Mouse (Mus musculus): Measurements from ENCODE around the gene Sec1. TPM values are rescaled to one million over a fixed set of nuclear protein-coding genes. Genes with fewer than 3 reads are reported as not detected.

Gene Sec1
- polyA plus RNA-seq, 1 experiment from 2014 or later = 0.27 TPM

GRCm38 (mm10) chr7:45716952-45717917, 23.0 kb upstream of the Sec1 start:
- peak overlapping the region; percentile 78 for H3K9ac ChIP-seq (replicated peaks; ENCODE audit: low read length)
- H3K4me3 ChIP-seq (ENCODE audit: low read depth, low read length) = peak overlapping the region; percentile 87
- DNase-seq (ENCODE audit: low spot score) = no peak
- H3K36me3 ChIP-seq (replicated peaks; ENCODE audit: control insufficient read depth, insufficient read depth, low read depth, low read length) = peaks cover 21% of the 10 kb centered on the region
- H3K27me3 ChIP-seq (ENCODE audit: control insufficient read depth, insufficient read depth, low read length) = no peaks in the 10 kb centered on the region
- H3K4me2 ChIP-seq (ENCODE audit: low read depth, low read length) = peak overlapping the region; percentile 71
- peak overlapping the region; percentile 48; the same call in 1 of the 2 replicates for H3K27ac ChIP-seq (replicated peaks; ENCODE audit: low read depth, low read length)
- ATAC-seq (replicated peaks; ENCODE audit: insufficient number of reproducible peaks, low FRiP score, low TSS enrichment, low read depth) = peak; percentile 19
- 12% methylated on average over 31 of the region's 31 CpGs for WGBS
- peaks cover 10% of the 10 kb centered on the region for H3K4me1 ChIP-seq (ENCODE audit: control insufficient read depth, insufficient read depth, low read length)
- no peaks in the 10 kb centered on the region for H3K9me3 ChIP-seq (replicated peaks; ENCODE audit: control insufficient read depth, low read length)

GRCm38 (mm10) chr7:45716460-45716857, 22.3 kb upstream of the Sec1 start:
- DNase-seq (ENCODE audit: low spot score) = no peak
- H3K9ac ChIP-seq (replicated peaks; ENCODE audit: low read length) = no peak overlapping the region; the same call in 1 of the 2 replicates
- peaks cover 10% of the 10 kb centered on the region for H3K4me1 ChIP-seq (ENCODE audit: control insufficient read depth, insufficient read depth, low read length)
- H3K27ac ChIP-seq (replicated peaks; ENCODE audit: low read depth, low read length) = no peak overlapping the region
- ATAC-seq (replicated peaks; ENCODE audit: insufficient number of reproducible peaks, low FRiP score, low TSS enrichment, low read depth) = no peak
- no peaks in the 10 kb centered on the region for H3K27me3 ChIP-seq (ENCODE audit: control insufficient read depth, insufficient read depth, low read length)
- no peaks in the 10 kb centered on the region for H3K9me3 ChIP-seq (replicated peaks; ENCODE audit: control insufficient read depth, low read length)
- peaks cover 24% of the 10 kb centered on the region for H3K36me3 ChIP-seq (replicated peaks; ENCODE audit: control insufficient read depth, insufficient read depth, low read depth, low read length)
- WGBS = 81% methylated on average over 3 of the region's 3 CpGs
- peak overlapping the region; percentile 71 for H3K4me2 ChIP-seq (ENCODE audit: low read depth, low read length)
- H3K4me3 ChIP-seq (ENCODE audit: low read depth, low read length) = peak overlapping the region; percentile 87

GRCm38 (mm10) chr7:45715741-45716459, 21.7 kb upstream of the Sec1 start:
- Histone ChIP-seq H3K36me3 (replicated peaks; ENCODE audit: control insufficient read depth, insufficient read depth, low read depth, low read length) (peaks cover 21% of the 10 kb centered on the region), H3K4me1 (ENCODE audit: control insufficient read depth, insufficient read depth, low read length) (peaks cover 10% of the 10 kb centered on the region), H3K27me3 (ENCODE audit: control insufficient read depth, insufficient read depth, low read length) (no peaks in the 10 kb centered on the region), H3K9me3 (replicated peaks; ENCODE audit: control insufficient read depth, low read length) (no peaks in the 10 kb centered on the region), H3K4me3 (ENCODE audit: low read depth, low read length) (no peak overlapping the region), H3K4me2 (ENCODE audit: low read depth, low read length) (peak overlapping the region; percentile 19), H3K9ac (replicated peaks; ENCODE audit: low read length) (peak overlapping the region; percentile 5), H3K27ac (replicated peaks; ENCODE audit: low read depth, low read length) (no peak overlapping the region)
- DNase-seq (ENCODE audit: low spot score) (no peak), ATAC-seq (replicated peaks; ENCODE audit: insufficient number of reproducible peaks, low FRiP score, low TSS enrichment, low read depth) (no peak)
- WGBS = 85% methylated on average over 19 of the region's 19 CpGs

- Histone ChIP-seq H3K4me1 (ENCODE audit: control insufficient read depth, insufficient read depth, low read length) (peaks cover 10% of the 10 kb centered on the region), H3K36me3 (replicated peaks; ENCODE audit: control insufficient read depth, insufficient read depth, low read depth, low read length) (peaks cover 17% of the 10 kb centered on the region), H3K4me3 (ENCODE audit: low read depth, low read length) (peak within 1 kb of the TSS; percentile 67), H3K4me2 (ENCODE audit: low read depth, low read length) (peak within 1 kb of the TSS; percentile 85), H3K9ac (replicated peaks; ENCODE audit: low read length) (peak within 1 kb of the TSS; percentile 65), H3K27ac (replicated peaks; ENCODE audit: low read depth, low read length) (no peak within 1 kb of the TSS), H3K9me3 (replicated peaks; ENCODE audit: control insufficient read depth, low read length) (no peaks in the 10 kb centered on the region), H3K27me3 (ENCODE audit: control insufficient read depth, insufficient read depth, low read length) (no peaks in the 10 kb centered on the region)
- DNase-seq (ENCODE audit: low spot score) (peak; percentile 98), ATAC-seq (replicated peaks; ENCODE audit: insufficient number of reproducible peaks, low FRiP score, low TSS enrichment, low read depth) (peak; percentile 86)
- WGBS = 8% methylated on average over 34 of the region's 34 CpGs
Measured at GRCm38 (mm10) chr7:45715090-45715708, 21.0 kb upstream of the Sec1 start, which contains the start of gene Rpl18. Gene Rpl18, plus strand, starts transcription at chr7:45715457.

GRCm38 (mm10) chr7:45714630-45715089, 20.5 kb upstream of the Sec1 start:
- Histone ChIP-seq H3K36me3 (replicated peaks; ENCODE audit: control insufficient read depth, insufficient read depth, low read depth, low read length) (peaks cover 13% of the 10 kb centered on the region), H3K27me3 (ENCODE audit: control insufficient read depth, insufficient read depth, low read length) (no peaks in the 10 kb centered on the region), H3K4me2 (ENCODE audit: low read depth, low read length) (peak overlapping the region; percentile 85), H3K9me3 (replicated peaks; ENCODE audit: control insufficient read depth, low read length) (no peaks in the 10 kb centered on the region), H3K4me3 (ENCODE audit: low read depth, low read length) (peak overlapping the region; percentile 67), H3K27ac (replicated peaks; ENCODE audit: low read depth, low read length) (no peak overlapping the region), H3K9ac (replicated peaks; ENCODE audit: low read length) (peak overlapping the region; percentile 65), H3K4me1 (ENCODE audit: control insufficient read depth, insufficient read depth, low read length) (peaks cover 10% of the 10 kb centered on the region)
- WGBS = 8% methylated on average over 14 of the region's 14 CpGs
- no peak for DNase-seq (ENCODE audit: low spot score)
- ATAC-seq (replicated peaks; ENCODE audit: insufficient number of reproducible peaks, low FRiP score, low TSS enrichment, low read depth) = no peak; the same call in none of the 2 replicates

- H3K27me3 ChIP-seq (ENCODE audit: control insufficient read depth, insufficient read depth, low read length) = no peaks in the 10 kb centered on the region
- H3K27ac ChIP-seq (replicated peaks; ENCODE audit: low read depth, low read length) = no peak overlapping the region
- peak overlapping the region; percentile 28 for H3K9ac ChIP-seq (replicated peaks; ENCODE audit: low read length)
- 89% methylated on average over 6 of the region's 6 CpGs for WGBS
- no peaks in the 10 kb centered on the region for H3K9me3 ChIP-seq (replicated peaks; ENCODE audit: control insufficient read depth, low read length)
- DNase-seq (ENCODE audit: low spot score) (no peak), ATAC-seq (replicated peaks; ENCODE audit: insufficient number of reproducible peaks, low FRiP score, low TSS enrichment, low read depth) (no peak)
- peaks cover 10% of the 10 kb centered on the region for H3K4me1 ChIP-seq (ENCODE audit: control insufficient read depth, insufficient read depth, low read length)
- H3K4me2 ChIP-seq (ENCODE audit: low read depth, low read length) = peak overlapping the region; percentile 85; the same call in 1 of the 2 replicates
- peak overlapping the region; percentile 67; the same call in 1 of the 2 replicates for H3K4me3 ChIP-seq (ENCODE audit: low read depth, low read length)
- H3K36me3 ChIP-seq (replicated peaks; ENCODE audit: control insufficient read depth, insufficient read depth, low read depth, low read length) = peaks cover 11% of the 10 kb centered on the region
Measured at GRCm38 (mm10) chr7:45713881-45714520, 19.8 kb upstream of the Sec1 start.

GRCm38 (mm10) chr7:45713396-45713795, 19.2 kb upstream of the Sec1 start:
- Histone ChIP-seq H3K4me3 (ENCODE audit: low read depth, low read length) (no peak overlapping the region), H3K27ac (replicated peaks; ENCODE audit: low read depth, low read length) (no peak overlapping the region), H3K9ac (replicated peaks; ENCODE audit: low read length) (no peak overlapping the region), H3K9me3 (replicated peaks; ENCODE audit: control insufficient read depth, low read length) (no peaks in the 10 kb centered on the region), H3K4me2 (ENCODE audit: low read depth, low read length) (no peak overlapping the region), H3K36me3 (replicated peaks; ENCODE audit: control insufficient read depth, insufficient read depth, low read depth, low read length) (peaks cover 11% of the 10 kb centered on the region), H3K27me3 (ENCODE audit: control insufficient read depth, insufficient read depth, low read length) (no peaks in the 10 kb centered on the region), H3K4me1 (ENCODE audit: control insufficient read depth, insufficient read depth, low read length) (peaks cover 15% of the 10 kb centered on the region)
- WGBS = 87% methylated on average over 16 of the region's 16 CpGs
- no peak for ATAC-seq (replicated peaks; ENCODE audit: insufficient number of reproducible peaks, low FRiP score, low TSS enrichment, low read depth)
- no peak for DNase-seq (ENCODE audit: low spot score)

All from embryonic facial prominence, embryonic 11.5 days (tissue).